Mouse (Mus musculus) midbrain, embryonic 10.5 days (tissue): Measurements from ENCODE around the gene Ankrd13b. TPM values are rescaled to one million over a fixed set of nuclear protein-coding genes. Genes with fewer than 3 reads are reported as not detected.
A peak's percentile ranks its signal among the peaks of the same experiment; 100 is the strongest.

Experiments
- DNase-seq: peaks from one replicate; pipeline ENCODE4 v3.0.0-alpha.2; 2017; ENCODE audit warnings: low spot score
- H3K27ac ChIP-seq: fragments of 300-500 bp; sonication (generic); replicated peaks from 2 replicates; pipeline ENCODE4 v1.5.1; 2016; ENCODE audit warnings: mild to moderate bottlenecking
- H3K27me3 ChIP-seq: fragments of 300-500 bp; sonication (generic); 2 replicates; pipeline ENCODE4 v1.6.1; 2016; ENCODE audit warnings: low read depth, mild to moderate bottlenecking; ENCODE audit not compliant: poor library complexity, severe bottlenecking
- H3K36me3 ChIP-seq: fragments of 300-500 bp; sonication (generic); 2 replicates; pipeline ENCODE4 v1.6.1; 2016; ENCODE audit warnings: mild to moderate bottlenecking, moderate library complexity
- H3K4me1 ChIP-seq: fragments of 300-500 bp; sonication (generic); 2 replicates; pipeline ENCODE4 v1.6.1; 2016
- H3K4me3 ChIP-seq: fragments of 300-500 bp; sonication (generic); 2 replicates; pipeline ENCODE4 v1.5.1; 2016; ENCODE audit warnings: mild to moderate bottlenecking, moderate library complexity
- H3K9me3 ChIP-seq: fragments of 300-500 bp; sonication (generic); replicated peaks from 2 replicates; pipeline ENCODE4 v1.6.1; 2016; ENCODE audit warnings: mild to moderate bottlenecking
- WGBS: fragments of 180-500 bp; shearing (Covaris S2); methylation state at CpG from one replicate; pipeline ENCODE4 v1.1.7; 2016; 5-methylcytosine and 5-hydroxymethylcytosine counted together
- polyA plus RNA-seq: library from polyadenylated mRNA; unstranded; fragments of >200 nt; fragmentation: Nextera tagmentation; extraction: Ambion mirVana; gene quantifications from 2 replicates; pipeline ENCODE4 v1.2.1, GENCODE M21; 2016

Ankrd13b gene
- polyA plus RNA-seq, 1 experiment from 2014 or later, result 7.4 TPM

DNA sequence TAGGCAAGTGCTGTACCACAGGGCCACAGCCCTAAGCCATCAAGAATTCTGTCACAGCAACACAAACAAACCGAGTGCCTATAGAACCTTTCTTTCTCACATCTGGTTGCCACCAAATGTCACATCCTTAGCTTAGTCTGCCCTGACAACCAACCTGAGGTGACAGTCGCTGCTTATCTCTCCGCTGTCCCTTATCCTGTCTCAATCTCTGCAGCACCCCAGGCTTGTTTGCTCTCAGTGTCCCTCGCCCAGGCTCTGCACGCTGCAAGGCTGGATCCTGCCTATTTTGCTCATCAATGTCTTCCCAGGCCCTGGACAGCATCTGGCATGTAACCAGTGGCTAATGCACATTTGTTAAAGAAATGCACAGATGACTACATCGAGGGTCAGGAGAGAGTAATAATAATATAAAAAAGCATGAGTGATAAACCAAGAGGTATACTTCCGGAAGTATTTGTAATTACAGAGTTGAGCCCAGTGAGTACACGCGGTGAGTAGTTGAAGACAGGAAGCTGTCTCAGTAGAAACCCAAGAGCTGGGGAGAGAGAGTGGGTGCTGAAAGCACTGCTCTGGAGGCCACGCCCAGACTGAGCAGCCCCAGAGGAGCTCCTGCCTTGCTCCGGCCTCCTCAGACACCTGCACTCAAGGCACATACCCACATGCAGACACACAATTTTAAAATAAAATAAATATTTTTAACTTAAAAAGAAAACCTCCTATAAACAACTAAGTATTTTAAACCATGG is 5.8 kb downstream of the Ankrd13b start:
- H3K4me3 ChIP-seq, result no peak overlapping the region
- no peak for DNase-seq
- 77% methylated on average over 11 of the region's 11 CpGs for WGBS
- H3K27ac ChIP-seq, result no peak overlapping the region
- H3K36me3 ChIP-seq, result peaks cover 7% of the 10 kb centered on the region; the same call in 1 of the 2 replicates
- no peaks in the 10 kb centered on the region for H3K27me3 ChIP-seq
- peaks cover 47% of the 10 kb centered on the region for H3K4me1 ChIP-seq
- no peaks in the 10 kb centered on the region for H3K9me3 ChIP-seq

DNA sequence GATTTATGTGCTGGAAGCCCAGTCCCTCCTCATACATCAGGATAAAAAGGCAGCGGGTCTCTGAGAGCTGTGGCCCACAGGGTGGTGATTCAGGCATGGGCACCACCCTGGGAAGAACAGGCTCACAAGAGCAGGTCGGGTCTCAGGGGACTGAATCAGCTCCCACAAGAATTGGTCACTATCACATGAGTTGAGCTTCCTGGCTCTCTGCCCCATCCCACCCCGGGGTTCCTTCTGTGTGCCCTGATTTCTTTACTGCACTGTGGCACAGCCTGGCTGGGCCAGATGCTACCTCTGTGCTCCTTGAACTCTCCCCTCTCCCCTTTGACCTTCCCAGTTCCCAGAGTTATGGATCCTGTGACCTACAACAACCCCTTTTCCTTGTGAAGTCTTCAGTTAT is 6.4 kb downstream of the Ankrd13b start:
- Histone ChIP-seq H3K27me3 (no peaks in the 10 kb centered on the region), H3K36me3 (peaks cover 7% of the 10 kb centered on the region; the same call in 1 of the 2 replicates), H3K27ac (no peak overlapping the region), H3K9me3 (no peaks in the 10 kb centered on the region), H3K4me3 (no peak overlapping the region), H3K4me1 (peaks cover 41% of the 10 kb centered on the region)
- no peak for DNase-seq
- WGBS, result 77% methylated on average over 3 of the region's 3 CpGs

DNA sequence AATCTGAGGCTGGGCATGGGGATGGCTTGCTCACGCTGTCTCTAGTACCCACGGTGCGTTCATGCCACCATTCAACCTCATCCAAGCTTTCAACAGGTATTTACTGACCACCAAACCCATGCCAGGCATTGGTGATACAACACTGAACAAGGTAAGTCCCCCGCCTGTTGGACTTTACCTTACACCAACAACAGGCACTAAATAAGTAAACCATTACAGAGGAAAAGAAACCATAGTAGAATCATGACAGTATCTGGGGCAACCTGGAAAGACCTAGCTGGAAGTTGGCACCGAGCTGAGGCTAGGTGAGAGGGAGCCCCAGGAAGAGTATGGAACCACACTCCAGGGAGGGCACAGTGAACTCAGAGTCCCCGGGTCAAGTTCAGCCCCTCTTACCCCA is 12.6 kb downstream of the Ankrd13b start:
- Histone ChIP-seq H3K27me3 (no peaks in the 10 kb centered on the region), H3K36me3 (peaks cover 53% of the 10 kb centered on the region), H3K4me1 (no peaks in the 10 kb centered on the region), H3K4me3 (no peak overlapping the region), H3K27ac (no peak overlapping the region), H3K9me3 (no peaks in the 10 kb centered on the region)
- DNase-seq, result no peak
- 92% methylated on average over 6 of the region's 6 CpGs for WGBS

DNA sequence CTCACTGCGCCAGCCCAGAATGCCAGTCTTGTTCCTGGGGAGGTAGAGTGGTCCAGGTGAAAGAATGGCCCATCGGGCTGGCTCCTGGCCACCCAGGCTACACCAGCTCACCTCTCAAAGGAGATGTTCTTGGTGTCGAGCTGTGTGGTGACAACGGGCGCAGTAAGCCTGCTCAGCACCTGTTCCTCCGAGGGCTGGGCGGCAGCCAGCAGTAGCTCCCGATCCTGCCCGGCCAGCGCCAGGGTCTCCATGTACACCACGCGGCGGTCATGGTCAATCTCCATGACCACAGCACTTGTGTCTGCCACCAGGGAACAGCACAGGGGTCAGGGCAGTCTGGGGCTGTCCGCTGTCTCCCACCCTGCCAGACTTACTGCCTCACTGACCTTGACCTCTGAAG is 13.3 kb downstream of the Ankrd13b start:
- Histone ChIP-seq H3K36me3 (peaks cover 56% of the 10 kb centered on the region), H3K4me3 (no peak overlapping the region), H3K4me1 (no peaks in the 10 kb centered on the region), H3K9me3 (no peaks in the 10 kb centered on the region), H3K27ac (no peak overlapping the region), H3K27me3 (0 out of 2 replicates have a peak, but pooled peaks cover under 1% of the 10 kb centered on the region)
- DNase-seq, result no peak
- 97% methylated on average over 14 of the region's 14 CpGs for WGBS

DNA sequence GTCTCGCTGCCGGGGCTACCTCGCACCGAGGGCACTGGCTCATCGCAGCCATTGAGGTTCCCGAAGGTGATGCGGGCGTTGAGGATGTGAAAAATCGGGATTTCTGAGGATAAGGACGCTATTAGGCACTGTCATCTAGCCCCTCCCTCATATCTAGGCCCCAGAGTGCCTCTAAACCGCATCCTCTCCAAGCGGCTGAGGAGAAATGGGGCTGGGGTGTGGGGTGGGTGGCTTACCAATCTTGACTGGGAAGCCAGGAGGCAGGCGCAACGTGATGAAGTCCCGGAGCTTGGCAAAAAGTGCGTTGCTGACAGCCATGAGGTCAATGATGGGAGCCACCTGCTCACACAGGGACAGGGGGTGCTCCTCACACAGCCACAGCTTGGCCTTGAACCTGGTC is 16.7 kb downstream of the Ankrd13b start:
- H3K27me3 ChIP-seq, result peaks cover 27% of the 10 kb centered on the region
- no peak for DNase-seq

DNA sequence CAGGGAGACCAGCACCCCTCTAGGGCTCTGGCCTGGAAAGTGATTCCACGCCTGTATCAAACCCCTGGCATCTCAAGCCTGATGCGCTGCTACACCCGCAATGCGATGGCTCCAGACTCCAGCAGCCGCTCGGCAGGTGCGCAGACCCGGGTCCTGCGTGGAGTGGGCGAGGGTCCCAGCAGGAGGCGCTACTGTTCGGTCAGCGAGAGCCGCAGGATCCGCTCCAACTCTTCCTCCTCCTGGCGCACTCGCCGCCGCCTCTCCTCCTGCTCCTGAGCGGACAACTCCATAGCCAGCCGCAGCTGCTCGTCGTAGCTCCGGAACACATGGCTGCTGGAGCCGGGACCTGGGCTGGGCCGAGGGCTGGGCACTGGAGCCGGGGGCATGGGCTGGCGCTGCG is 18.1 kb downstream of the Ankrd13b start:
- Histone ChIP-seq H3K36me3 (peaks cover 56% of the 10 kb centered on the region), H3K4me1 (peaks cover 16% of the 10 kb centered on the region), H3K27ac (no peak overlapping the region), H3K4me3 (no peak overlapping the region), H3K9me3 (no peaks in the 10 kb centered on the region), H3K27me3 (peaks cover 40% of the 10 kb centered on the region)
- 67% methylated on average over 29 of the region's 29 CpGs for WGBS
- DNase-seq, result no peak

More for the DNA sequence above, 16.7 kb downstream of the Ankrd13b start:
- peaks cover 3% of the 10 kb centered on the region for H3K4me1 ChIP-seq
- WGBS, result 91% methylated on average over 16 of the region's 16 CpGs
- peaks cover 66% of the 10 kb centered on the region for H3K36me3 ChIP-seq
- no peaks in the 10 kb centered on the region for H3K9me3 ChIP-seq
- H3K4me3 ChIP-seq, result no peak overlapping the region
- no peak overlapping the region for H3K27ac ChIP-seq

DNA sequence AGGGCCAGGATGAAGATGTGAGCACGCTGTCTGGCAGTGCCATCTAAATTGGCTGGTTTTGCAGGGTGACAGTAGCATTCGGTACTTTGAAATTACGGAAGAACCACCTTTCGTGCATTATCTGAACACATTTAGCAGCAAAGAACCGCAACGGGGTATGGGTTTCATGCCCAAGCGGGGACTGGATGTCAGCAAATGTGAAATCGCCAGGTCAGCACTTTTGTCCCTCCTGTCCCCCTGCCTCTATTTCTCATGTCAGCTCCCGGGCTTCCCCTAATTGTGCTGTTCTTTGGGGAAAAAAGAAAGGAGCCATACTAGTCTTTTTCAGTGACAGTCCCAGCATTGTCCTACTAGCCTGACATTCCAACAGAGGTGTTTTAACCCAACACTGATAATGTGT is 21.1 kb downstream of the Ankrd13b start:
- 87% methylated on average over 9 of the region's 9 CpGs for WGBS
- Histone ChIP-seq H3K27ac (no peak overlapping the region), H3K36me3 (peaks cover 32% of the 10 kb centered on the region), H3K4me3 (no peak overlapping the region), H3K27me3 (peaks cover 71% of the 10 kb centered on the region), H3K9me3 (no peaks in the 10 kb centered on the region), H3K4me1 (peaks cover 20% of the 10 kb centered on the region)
- DNase-seq, result no peak

DNA sequence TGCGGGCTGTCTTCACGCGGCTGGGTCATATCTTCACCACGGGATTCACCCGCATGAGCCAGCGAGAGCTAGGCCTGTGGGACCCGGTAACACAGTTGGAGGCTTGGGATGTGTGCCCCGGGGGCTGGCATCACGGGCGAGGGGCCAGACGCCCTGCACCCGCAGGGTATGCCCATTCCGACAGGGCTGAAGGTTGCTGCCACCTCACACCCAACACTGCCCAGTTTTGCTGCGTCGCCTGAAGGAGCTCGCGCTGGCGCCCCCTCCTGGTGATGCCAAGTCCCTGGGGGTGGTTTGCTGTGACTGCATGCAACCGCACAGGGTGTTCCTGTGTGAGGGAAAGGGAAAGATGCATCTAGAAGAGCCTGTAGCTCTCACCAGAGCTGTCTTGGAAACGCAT is 21.7 kb downstream of the Ankrd13b start:
- Histone ChIP-seq H3K4me1 (peaks cover 23% of the 10 kb centered on the region), H3K27ac (0 out of 2 replicates have a peak overlapping the region, but pooled peaks have one; percentile 9), H3K27me3 (peaks cover 77% of the 10 kb centered on the region), H3K4me3 (peak overlapping the region; percentile 28; the same call in 1 of the 2 replicates), H3K36me3 (peaks cover 26% of the 10 kb centered on the region), H3K9me3 (no peaks in the 10 kb centered on the region)
- 14% methylated on average over 20 of the region's 20 CpGs for WGBS
- peak; percentile 69 for DNase-seq

DNA sequence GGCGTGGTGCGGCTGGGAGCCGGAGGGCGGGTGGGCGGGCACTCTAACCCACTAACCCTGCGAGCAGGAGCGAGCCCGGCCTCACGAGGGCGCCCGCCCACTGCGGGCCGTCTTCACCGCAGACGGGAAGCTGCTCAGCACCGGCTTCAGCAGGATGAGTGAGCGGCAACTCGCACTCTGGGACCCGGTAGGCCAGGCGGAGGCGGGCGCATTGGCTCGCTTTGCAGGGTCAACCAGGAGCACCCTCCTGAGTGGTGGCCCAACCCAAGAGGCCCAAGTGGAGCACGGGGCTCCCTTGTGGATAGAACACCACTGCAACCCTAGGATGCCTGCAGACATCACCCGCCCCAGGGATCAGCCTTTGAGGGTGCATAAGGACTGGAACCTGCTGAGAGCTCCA is 22.3 kb downstream of the Ankrd13b start:
- peaks cover 83% of the 10 kb centered on the region for H3K27me3 ChIP-seq
- DNase-seq, result peak; percentile 65
- WGBS, result 3% methylated on average over 25 of the region's 25 CpGs
- H3K36me3 ChIP-seq, result peaks cover 19% of the 10 kb centered on the region
- peak overlapping the region; percentile 8; the same call in 1 of the 2 replicates for H3K4me3 ChIP-seq
- no peak overlapping the region; the same call in 1 of the 2 replicates for H3K27ac ChIP-seq
- H3K4me1 ChIP-seq, result peaks cover 29% of the 10 kb centered on the region
- H3K9me3 ChIP-seq, result no peaks in the 10 kb centered on the region

DNA sequence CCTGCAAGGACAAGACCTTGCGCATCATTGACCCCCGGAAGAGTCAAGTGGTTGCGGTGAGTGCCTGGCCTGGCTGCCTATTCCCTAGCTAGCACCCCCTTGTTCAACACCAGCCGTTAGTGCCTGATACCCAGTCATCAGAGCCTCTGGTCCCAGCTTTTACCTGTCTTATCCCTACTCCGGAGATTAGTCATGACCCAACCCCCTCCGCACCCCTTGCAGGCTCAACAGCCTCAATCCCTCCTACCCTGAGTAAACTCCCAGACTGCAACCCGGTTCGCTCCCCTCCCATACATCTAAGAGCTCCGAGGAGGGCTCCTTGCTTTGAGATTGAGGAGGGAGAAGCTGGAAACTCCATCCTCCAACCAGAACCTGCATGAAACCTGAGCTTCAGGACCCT is 22.9 kb downstream of the Ankrd13b start:
- WGBS, result 34% methylated on average over 9 of the region's 9 CpGs
- Histone ChIP-seq H3K27me3 (peaks cover 89% of the 10 kb centered on the region), H3K27ac (no peak overlapping the region), H3K36me3 (peaks cover 13% of the 10 kb centered on the region), H3K9me3 (no peaks in the 10 kb centered on the region), H3K4me1 (peaks cover 35% of the 10 kb centered on the region), H3K4me3 (peak overlapping the region; percentile 8; the same call in 1 of the 2 replicates)
- no peak for DNase-seq

DNA sequence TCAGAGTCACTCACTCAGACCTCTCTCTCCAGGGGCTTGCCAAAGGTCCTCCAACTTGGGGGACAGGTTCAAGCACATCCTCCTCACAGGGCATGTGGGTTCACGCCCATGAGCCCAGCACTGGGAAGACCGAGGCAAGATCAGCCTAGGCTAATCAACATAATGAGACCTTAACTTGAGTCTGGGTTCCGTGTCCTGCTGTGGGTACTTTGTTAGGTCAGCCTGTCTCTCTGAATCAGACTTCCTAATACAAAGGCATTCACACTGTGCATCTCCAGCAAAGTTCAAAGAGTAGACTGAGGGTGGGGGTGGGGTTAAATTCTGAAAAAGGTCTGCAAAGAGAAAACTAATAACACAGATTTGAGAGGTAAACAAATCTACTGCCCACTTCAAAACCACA is 24.4 kb downstream of the Ankrd13b start:
- WGBS, result 53% methylated on average over 3 of the region's 3 CpGs
- Histone ChIP-seq H3K4me3 (no peak overlapping the region), H3K9me3 (no peaks in the 10 kb centered on the region), H3K27ac (no peak overlapping the region), H3K36me3 (no peaks in the 10 kb centered on the region), H3K4me1 (peaks cover 35% of the 10 kb centered on the region), H3K27me3 (peaks cover 98% of the 10 kb centered on the region)
- DNase-seq, result no peak

DNA sequence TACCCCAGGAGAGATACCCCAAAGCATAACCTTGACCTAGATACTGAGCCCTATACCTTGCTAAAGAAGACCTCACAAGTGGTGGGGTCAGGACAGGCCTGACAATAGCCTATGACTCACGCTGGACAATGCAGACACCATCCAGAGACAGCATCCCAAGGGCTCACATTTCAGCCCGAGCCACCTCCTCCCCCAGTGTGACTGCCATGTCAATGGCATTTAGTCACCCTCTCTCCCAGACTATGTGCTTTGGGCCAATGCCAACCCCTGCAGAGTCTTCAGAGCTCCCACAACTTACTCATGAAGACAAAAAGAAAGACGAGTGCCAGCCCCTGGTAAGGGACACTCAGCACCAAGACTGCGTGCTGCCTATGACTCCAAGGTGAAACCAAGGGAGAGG is 24.8 kb downstream of the Ankrd13b start:
- no peaks in the 10 kb centered on the region for H3K9me3 ChIP-seq
- no peak for DNase-seq
- no peak overlapping the region for H3K4me3 ChIP-seq
- H3K27ac ChIP-seq, result no peak overlapping the region
- peaks cover 100% of the 10 kb centered on the region for H3K27me3 ChIP-seq
- peaks cover 35% of the 10 kb centered on the region for H3K4me1 ChIP-seq
- WGBS, result 69% methylated on average over 4 of the region's 4 CpGs
- H3K36me3 ChIP-seq, result no peaks in the 10 kb centered on the region

DNA sequence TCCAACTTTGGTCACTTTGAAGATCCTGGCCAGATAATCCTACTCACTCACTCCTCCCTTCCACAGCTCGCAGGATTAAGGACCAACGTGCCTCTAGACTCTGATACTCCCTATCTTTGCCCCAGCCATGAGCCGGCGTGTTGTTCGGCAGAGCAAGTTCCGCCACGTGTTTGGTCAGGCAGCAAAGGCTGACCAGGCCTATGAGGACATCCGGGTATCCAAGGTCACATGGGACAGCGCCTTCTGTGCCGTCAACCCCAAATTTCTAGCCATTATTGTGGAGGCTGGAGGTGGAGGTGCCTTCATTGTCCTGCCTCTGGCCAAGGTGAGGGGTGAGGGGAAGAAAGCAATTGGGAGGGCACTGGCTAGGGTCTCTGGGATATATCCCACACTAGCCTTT is 25.7 kb downstream of the Ankrd13b start:
- 70% methylated on average over 10 of the region's 10 CpGs for WGBS
- H3K4me1 ChIP-seq, result peaks cover 35% of the 10 kb centered on the region
- no peak overlapping the region for H3K27ac ChIP-seq
- no peak for DNase-seq
- no peak overlapping the region for H3K4me3 ChIP-seq
- peaks cover 96% of the 10 kb centered on the region for H3K27me3 ChIP-seq
- no peaks in the 10 kb centered on the region for H3K9me3 ChIP-seq
- no peaks in the 10 kb centered on the region for H3K36me3 ChIP-seq
